Mouse (Mus musculus) layer of hippocampus, adult 11-12 months (tissue): ENCODE data around the gene Prelp.
A peak's percentile ranks its signal among the peaks of the same experiment; 100 is the strongest.
"Not testable (repeated sequence)": the region's sequence is repeated elsewhere in the genome, so short reads cannot be mapped to it uniquely, and the experiment has no call there.

Source experiments
- DNase-seq: peaks from one replicate; pipeline ENCODE4 v3.0.0; 2022; ENCODE audit warnings: low spot score

Gene Prelp

GRCm38 (mm10) chr1:133921304-133921751, at the start of gene Prelp:
Gene Prelp, minus strand, starts transcription at chr1:133921414.
- no peak for DNase-seq

- no peak for DNase-seq
Observed at GRCm38 (mm10) chr1:133969427-133969826, 48.2 kb upstream of the Prelp start.

GRCm38 (mm10) chr1:133968788-133969325, 47.6 kb upstream of the Prelp start:
- no peak for DNase-seq

GRCm38 (mm10) chr1:133967481-133968017, 46.3 kb upstream of the Prelp start:
- DNase-seq: no peak

- no peak for DNase-seq
Observed at GRCm38 (mm10) chr1:133966044-133966443, 44.8 kb upstream of the Prelp start.

GRCm38 (mm10) chr1:133965298-133965697, 44.1 kb upstream of the Prelp start:
- DNase-seq: no peak

- no peak for DNase-seq
Observed at GRCm38 (mm10) chr1:133964742-133965141, 43.5 kb upstream of the Prelp start.

- DNase-seq: not testable (repeated sequence)
Observed at GRCm38 (mm10) chr1:133963578-133963977, 42.4 kb upstream of the Prelp start.

GRCm38 (mm10) chr1:133963128-133963527, 41.9 kb upstream of the Prelp start:
- DNase-seq: not testable (repeated sequence)

- peak; percentile 41 for DNase-seq
Observed at GRCm38 (mm10) chr1:133961281-133962134, 40.3 kb upstream of the Prelp start.

- DNase-seq: no peak
Observed at GRCm38 (mm10) chr1:133959521-133959920, 38.3 kb upstream of the Prelp start.

- DNase-seq: no peak
Observed at GRCm38 (mm10) chr1:133954009-133954408, 32.8 kb upstream of the Prelp start.

GRCm38 (mm10) chr1:133953261-133953742, 32.1 kb upstream of the Prelp start:
- DNase-seq: peak; percentile 14

- DNase-seq: no peak
Observed at GRCm38 (mm10) chr1:133951598-133951997, 30.4 kb upstream of the Prelp start.

GRCm38 (mm10) chr1:133950061-133950782, 29.0 kb upstream of the Prelp start:
- DNase-seq: no peak

GRCm38 (mm10) chr1:133945106-133945505, 23.9 kb upstream of the Prelp start:
- DNase-seq: no peak

GRCm38 (mm10) chr1:133941904-133942303, 20.7 kb upstream of the Prelp start:
- DNase-seq: no peak

GRCm38 (mm10) chr1:133941158-133941860, 20.1 kb upstream of the Prelp start:
- DNase-seq: no peak

- no peak for DNase-seq
Observed at GRCm38 (mm10) chr1:133940481-133941092, 19.4 kb upstream of the Prelp start.

- DNase-seq: no peak
Observed at GRCm38 (mm10) chr1:133939708-133940107, 18.5 kb upstream of the Prelp start.

- DNase-seq: no peak
Observed at GRCm38 (mm10) chr1:133936169-133936568, 15.0 kb upstream of the Prelp start.
